Mouse (Mus musculus): ENCODE measurements around the gene Fhad1.

DNA sequence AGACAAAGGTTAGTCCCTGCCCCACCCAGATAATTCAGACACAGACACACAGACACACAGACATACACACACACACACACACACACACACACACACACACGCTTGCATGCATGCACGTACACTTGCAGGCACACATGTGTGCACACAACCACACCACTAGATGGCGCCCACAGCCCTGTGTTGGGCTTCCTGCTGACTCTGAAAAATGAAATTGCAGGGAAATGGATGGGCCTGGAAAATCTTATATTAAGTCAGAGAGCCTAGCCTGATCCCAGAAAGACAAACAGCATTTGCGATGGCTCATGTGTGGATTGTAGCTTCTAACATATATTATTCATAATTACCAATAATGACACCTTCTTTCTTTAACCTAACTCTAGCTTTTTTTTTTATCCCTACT lies 38.7 kb downstream of the Fhad1 start:
- no peak for TF ChIP-seq GATA1 (IDR thresholded peaks at IDR 0.05; ENCODE audit: borderline replicate concordance, low read length)
- no peak for TF ChIP-seq FLI1 (IDR thresholded peaks at IDR 0.05; ENCODE audit: low read length)
